Mouse (Mus musculus) brain, embryonic 14.5 days (tissue): ENCODE results near the gene Mb.

ENCODE experiments used
- CTCF ChIP-seq: fragments of 200-500 bp; IDR thresholded peaks from 2 replicates; pipeline ENCODE4 v1.5.1; 2012; ENCODE audit warnings: inconsistent platforms, mild to moderate bottlenecking, moderate library complexity, borderline replicate concordance; ENCODE audit not compliant: insufficient read depth, insufficient read length; ENCODE audit errors: extremely low read depth
- POLR2A ChIP-seq: fragments of 200-500 bp; IDR thresholded peaks from 2 replicates; pipeline ENCODE4 v1.6.1; 2012; ENCODE audit warnings: mild to moderate bottlenecking, inconsistent platforms, borderline replicate concordance; ENCODE audit not compliant: poor library complexity, insufficient read depth, insufficient read length, severe bottlenecking; ENCODE audit errors: extremely low read depth

- TF ChIP-seq POLR2A (no peak), CTCF (no peak)
These were observed 29.4 kb downstream of the Mb start for GRCm38 (mm10) chr15:77021056-77021455.
